Mouse (Mus musculus): Measurements from ENCODE around the gene Gpr153. TPM values are rescaled to one million over a fixed set of nuclear protein-coding genes. Genes with fewer than 3 reads are reported as not detected.

Gpr153 gene
- polyA plus RNA-seq, 1 experiment = 7.9 TPM

DNA sequence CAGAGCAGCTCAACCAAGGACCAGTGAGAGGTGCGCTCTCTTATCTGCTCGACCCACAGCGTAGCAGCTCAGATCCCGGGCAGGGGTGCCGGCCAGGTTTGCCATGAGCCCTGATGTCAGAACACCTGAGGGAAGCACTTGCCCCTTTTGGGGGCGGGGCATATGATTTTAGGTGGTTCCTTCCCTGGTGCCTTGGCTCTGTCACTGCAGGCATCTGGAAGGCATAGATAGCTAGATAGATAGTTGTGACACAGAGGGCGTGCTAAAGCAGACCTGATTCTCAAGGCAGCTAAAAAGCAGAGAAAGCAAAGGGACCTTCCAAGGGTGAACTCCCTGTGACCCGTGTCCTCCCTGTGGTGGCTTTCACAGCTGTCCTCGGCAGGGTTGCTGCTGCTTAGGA lies 10.9 kb upstream of the Gpr153 start:
- no peak overlapping the region for H3K27ac ChIP-seq (ENCODE audit: insufficient read depth, low read length)
- H3K4me3 ChIP-seq (ENCODE audit: low read depth, low read length) = no peak overlapping the region
- H3K36me3 ChIP-seq (ENCODE audit: control insufficient read depth, insufficient read depth, low read length, poor library complexity, severe bottlenecking) = no peaks in the 10 kb centered on the region
- no peaks in the 10 kb centered on the region for H3K9me3 ChIP-seq (replicated peaks; ENCODE audit: control insufficient read depth, insufficient read depth, low read length, poor library complexity, severe bottlenecking)
- H3K4me1 ChIP-seq (ENCODE audit: control insufficient read depth, insufficient read depth, low read length) = peaks cover 5% of the 10 kb centered on the region
- H3K27me3 ChIP-seq (ENCODE audit: control insufficient read depth, insufficient read depth, low read length, poor library complexity, severe bottlenecking) = no peaks in the 10 kb centered on the region
- TF ChIP-seq EP300 (IDR thresholded peaks at IDR 0.05; ENCODE audit: insufficient read depth, low read depth, low read length) (no peak), CTCF (IDR thresholded peaks at IDR 0.05; ENCODE audit: low read depth, low read length) (no peak), POLR2A (IDR thresholded peaks at IDR 0.05; ENCODE audit: insufficient read depth, low read length) (no peak)
- no peak overlapping the region for H3K9ac ChIP-seq (ENCODE audit: low read depth, poor library complexity, severe bottlenecking)

DNA sequence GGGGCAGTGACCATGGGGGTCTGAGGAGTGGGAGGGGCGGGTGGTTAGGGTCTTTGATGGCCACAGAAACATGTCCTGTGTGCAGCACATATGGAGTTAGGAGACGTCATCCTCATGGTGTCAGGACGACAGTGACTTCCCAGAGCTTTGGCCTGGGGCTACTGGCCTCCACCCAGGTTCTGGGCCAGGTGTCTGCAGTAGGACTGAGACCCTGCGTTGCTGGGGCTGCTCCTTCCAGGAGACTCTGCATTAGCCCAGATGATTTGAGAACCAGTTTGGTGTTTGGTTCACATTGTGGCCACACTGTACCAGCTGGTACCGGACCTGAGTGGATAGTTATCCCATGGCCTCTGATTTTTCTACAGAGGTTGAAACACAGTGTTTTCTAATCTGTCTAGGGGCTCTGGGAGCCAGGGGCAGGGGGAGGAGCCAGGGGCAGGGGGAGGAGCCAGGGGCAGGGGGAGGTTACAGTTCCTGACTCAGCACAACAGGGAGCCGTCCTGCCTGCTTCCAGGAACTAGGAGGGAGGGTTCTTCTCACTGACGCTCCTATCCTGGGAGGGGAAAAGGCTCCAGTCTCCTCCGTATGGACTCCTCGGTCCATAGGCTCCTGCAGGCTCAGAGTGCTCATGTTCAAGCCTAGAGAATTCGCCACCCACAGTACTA lies 10.4 kb upstream of the Gpr153 start:
- Histone ChIP-seq H3K9me3 (replicated peaks; ENCODE audit: control insufficient read depth, insufficient read depth, low read length, poor library complexity, severe bottlenecking) (no peaks in the 10 kb centered on the region), H3K4me3 (ENCODE audit: low read depth, low read length) (peak overlapping the region; percentile 22), H3K27ac (ENCODE audit: insufficient read depth, low read length) (peak overlapping the region; percentile 19; the same call in 1 of the 2 replicates), H3K9ac (ENCODE audit: low read depth, poor library complexity, severe bottlenecking) (peak overlapping the region; percentile 4; the same call in 1 of the 2 replicates), H3K4me1 (ENCODE audit: control insufficient read depth, insufficient read depth, low read length) (peaks cover 5% of the 10 kb centered on the region), H3K36me3 (ENCODE audit: control insufficient read depth, insufficient read depth, low read length, poor library complexity, severe bottlenecking) (no peaks in the 10 kb centered on the region), H3K27me3 (ENCODE audit: control insufficient read depth, insufficient read depth, low read length, poor library complexity, severe bottlenecking) (no peaks in the 10 kb centered on the region)
- TF ChIP-seq CTCF (IDR thresholded peaks at IDR 0.05; ENCODE audit: low read depth, low read length) (no peak), EP300 (IDR thresholded peaks at IDR 0.05; ENCODE audit: insufficient read depth, low read depth, low read length) (no peak), POLR2A (IDR thresholded peaks at IDR 0.05; ENCODE audit: insufficient read depth, low read length) (peak; percentile 40)

DNA sequence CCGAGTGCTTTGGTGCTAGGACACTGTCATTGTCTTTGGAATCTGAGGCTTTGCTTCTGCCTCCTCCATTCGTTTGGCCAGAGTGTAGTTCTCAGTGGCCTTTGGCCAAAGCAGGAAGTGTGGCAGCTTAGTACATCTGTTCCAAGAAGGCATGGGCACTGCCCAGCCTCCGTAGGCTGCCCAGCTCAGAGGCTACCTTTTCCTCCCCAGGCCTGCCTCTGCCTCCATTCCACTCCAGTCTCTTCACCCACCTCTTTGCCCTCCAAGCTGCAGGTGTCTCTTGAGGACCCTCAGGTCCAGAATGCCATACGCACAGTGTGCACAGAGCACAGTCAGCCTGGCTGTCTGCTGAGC lies 9.9 kb upstream of the Gpr153 start:
- Histone ChIP-seq H3K4me3 (ENCODE audit: low read depth, low read length) (peak overlapping the region; percentile 22), H3K36me3 (ENCODE audit: control insufficient read depth, insufficient read depth, low read length, poor library complexity, severe bottlenecking) (no peaks in the 10 kb centered on the region), H3K9me3 (replicated peaks; ENCODE audit: control insufficient read depth, insufficient read depth, low read length, poor library complexity, severe bottlenecking) (no peaks in the 10 kb centered on the region), H3K4me1 (ENCODE audit: control insufficient read depth, insufficient read depth, low read length) (peaks cover 5% of the 10 kb centered on the region), H3K27me3 (ENCODE audit: control insufficient read depth, insufficient read depth, low read length, poor library complexity, severe bottlenecking) (no peaks in the 10 kb centered on the region), H3K9ac (ENCODE audit: low read depth, poor library complexity, severe bottlenecking) (peak overlapping the region; percentile 4; the same call in 1 of the 2 replicates), H3K27ac (ENCODE audit: insufficient read depth, low read length) (peak overlapping the region; percentile 19; the same call in 1 of the 2 replicates)
- no peak for TF ChIP-seq POLR2A (IDR thresholded peaks at IDR 0.05; ENCODE audit: insufficient read depth, low read length)
- no peak for TF ChIP-seq CTCF (IDR thresholded peaks at IDR 0.05; ENCODE audit: low read depth, low read length)
- TF ChIP-seq EP300 (IDR thresholded peaks at IDR 0.05; ENCODE audit: insufficient read depth, low read depth, low read length) = no peak

DNA sequence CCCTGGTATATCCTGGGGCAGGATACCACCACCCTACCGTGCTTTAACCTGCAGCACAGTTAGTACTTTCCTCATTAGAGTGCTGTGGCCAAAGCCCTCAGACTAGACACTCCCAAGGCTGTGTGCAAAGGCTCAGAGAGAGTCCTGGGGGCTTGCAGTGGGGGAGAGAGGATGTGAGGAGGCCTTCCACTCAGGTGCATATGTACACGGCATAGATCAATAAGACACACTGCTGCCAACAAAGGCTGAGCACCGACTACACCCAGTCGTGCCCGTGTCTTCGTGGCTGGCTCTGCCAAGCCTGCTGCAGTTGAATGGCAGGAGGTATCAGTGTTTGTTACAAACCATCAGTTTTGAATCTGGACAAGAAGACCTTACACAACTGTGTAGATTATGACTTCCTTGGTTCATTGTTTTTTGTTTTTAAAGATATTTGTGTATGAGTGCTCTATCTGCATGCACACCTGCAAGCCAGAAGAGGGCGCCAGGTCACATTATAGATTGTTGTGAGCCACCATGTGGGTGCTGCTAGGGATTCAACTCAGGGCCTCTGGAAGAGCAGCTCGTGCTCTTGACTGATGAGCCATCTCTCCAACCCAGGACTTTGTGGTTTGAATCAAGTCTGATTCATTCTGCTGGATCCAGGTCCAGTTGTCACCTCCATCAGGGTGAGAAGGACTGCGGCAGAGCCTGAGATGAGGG lies 9.0 kb upstream of the Gpr153 start:
- TF ChIP-seq CTCF (IDR thresholded peaks at IDR 0.05; ENCODE audit: low read depth, low read length) (peak; percentile 66), POLR2A (IDR thresholded peaks at IDR 0.05; ENCODE audit: insufficient read depth, low read length) (no peak), EP300 (IDR thresholded peaks at IDR 0.05; ENCODE audit: insufficient read depth, low read depth, low read length) (no peak)

DNA sequence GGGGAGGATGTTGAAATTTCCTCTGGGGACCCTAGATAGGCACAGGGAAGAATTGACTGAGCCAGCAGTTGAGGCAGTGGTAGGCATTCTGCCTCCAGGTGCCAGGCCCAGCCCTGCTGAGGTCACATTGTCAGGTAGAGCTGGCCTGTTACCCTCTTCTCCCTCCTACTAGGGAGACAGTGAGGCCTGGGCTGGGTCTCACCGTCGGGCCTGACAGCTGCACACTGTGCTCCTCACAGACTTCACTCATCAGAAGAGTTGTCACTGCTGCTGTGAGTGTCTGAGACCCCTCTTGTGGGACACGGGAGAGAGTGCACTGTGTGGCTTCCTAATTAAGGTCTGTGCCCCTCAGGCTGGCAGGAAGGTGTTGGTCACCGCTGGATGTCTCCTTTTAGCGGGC lies 8.2 kb upstream of the Gpr153 start:
- Histone ChIP-seq H3K27me3 (ENCODE audit: control insufficient read depth, insufficient read depth, low read length, poor library complexity, severe bottlenecking) (no peaks in the 10 kb centered on the region), H3K9ac (ENCODE audit: low read depth, poor library complexity, severe bottlenecking) (no peak overlapping the region), H3K27ac (ENCODE audit: insufficient read depth, low read length) (no peak overlapping the region), H3K36me3 (ENCODE audit: control insufficient read depth, insufficient read depth, low read length, poor library complexity, severe bottlenecking) (no peaks in the 10 kb centered on the region), H3K9me3 (replicated peaks; ENCODE audit: control insufficient read depth, insufficient read depth, low read length, poor library complexity, severe bottlenecking) (no peaks in the 10 kb centered on the region), H3K4me3 (ENCODE audit: low read depth, low read length) (no peak overlapping the region), H3K4me1 (ENCODE audit: control insufficient read depth, insufficient read depth, low read length) (peaks cover 5% of the 10 kb centered on the region)
- TF ChIP-seq POLR2A (IDR thresholded peaks at IDR 0.05; ENCODE audit: insufficient read depth, low read length) = no peak

More for the DNA sequence above, 9.0 kb upstream of the Gpr153 start:
- Histone ChIP-seq H3K4me1 (ENCODE audit: control insufficient read depth, insufficient read depth, low read length) (peaks cover 5% of the 10 kb centered on the region), H3K9ac (ENCODE audit: low read depth, poor library complexity, severe bottlenecking) (no peak overlapping the region), H3K36me3 (ENCODE audit: control insufficient read depth, insufficient read depth, low read length, poor library complexity, severe bottlenecking) (no peaks in the 10 kb centered on the region), H3K9me3 (replicated peaks; ENCODE audit: control insufficient read depth, insufficient read depth, low read length, poor library complexity, severe bottlenecking) (no peaks in the 10 kb centered on the region), H3K27me3 (ENCODE audit: control insufficient read depth, insufficient read depth, low read length, poor library complexity, severe bottlenecking) (no peaks in the 10 kb centered on the region), H3K27ac (ENCODE audit: insufficient read depth, low read length) (no peak overlapping the region; the same call in 1 of the 2 replicates), H3K4me3 (ENCODE audit: low read depth, low read length) (no peak overlapping the region)

DNA sequence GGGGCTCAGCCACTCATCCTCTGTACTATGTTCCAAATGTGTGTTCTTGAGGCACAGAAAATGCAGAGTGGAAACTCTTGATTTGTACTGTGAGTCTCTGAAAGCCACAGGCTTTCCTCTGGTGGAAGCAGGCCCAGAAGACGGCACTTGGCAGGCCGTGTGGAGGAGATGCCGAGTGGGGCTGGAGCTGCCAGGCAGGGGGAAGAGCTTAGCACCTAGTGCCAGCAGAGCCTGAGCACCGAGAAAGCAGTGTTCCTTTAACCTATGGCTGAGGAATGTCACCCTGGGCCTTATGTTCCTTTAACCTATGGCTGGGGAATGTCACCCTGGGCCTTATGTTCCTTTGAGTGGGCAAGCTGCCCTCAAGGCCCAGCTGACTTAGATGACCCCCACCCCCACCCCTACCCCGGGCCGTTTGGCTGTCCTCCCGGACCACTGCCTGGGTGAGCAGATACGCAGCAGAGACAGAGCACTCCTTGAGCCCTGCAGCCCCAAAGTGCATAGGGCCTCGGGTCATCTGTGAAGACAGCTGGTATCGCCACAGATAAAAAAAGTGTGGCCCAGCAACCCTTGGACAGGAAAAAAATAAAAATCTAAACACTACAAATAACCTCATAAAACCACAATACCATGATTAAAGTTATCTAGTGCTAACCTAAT lies 7.7 kb upstream of the Gpr153 start:
- TF ChIP-seq CTCF (IDR thresholded peaks at IDR 0.05; ENCODE audit: low read depth, low read length) = no peak
- no peak for TF ChIP-seq POLR2A (IDR thresholded peaks at IDR 0.05; ENCODE audit: insufficient read depth, low read length)
- TF ChIP-seq EP300 (IDR thresholded peaks at IDR 0.05; ENCODE audit: insufficient read depth, low read depth, low read length) = no peak
- H3K27ac ChIP-seq (ENCODE audit: insufficient read depth, low read length) = no peak overlapping the region
- no peaks in the 10 kb centered on the region for H3K36me3 ChIP-seq (ENCODE audit: control insufficient read depth, insufficient read depth, low read length, poor library complexity, severe bottlenecking)
- H3K4me1 ChIP-seq (ENCODE audit: control insufficient read depth, insufficient read depth, low read length) = peaks cover 5% of the 10 kb centered on the region
- H3K9ac ChIP-seq (ENCODE audit: low read depth, poor library complexity, severe bottlenecking) = no peak overlapping the region
- H3K27me3 ChIP-seq (ENCODE audit: control insufficient read depth, insufficient read depth, low read length, poor library complexity, severe bottlenecking) = no peaks in the 10 kb centered on the region
- no peak overlapping the region for H3K4me3 ChIP-seq (ENCODE audit: low read depth, low read length)
- H3K9me3 ChIP-seq (replicated peaks; ENCODE audit: control insufficient read depth, insufficient read depth, low read length, poor library complexity, severe bottlenecking) = no peaks in the 10 kb centered on the region

Data from ES-Bruce4 (cell line).